Mouse (Mus musculus) midbrain, postnatal 0 days (tissue): ENCODE measurements around the gene Ccl8. TPM values are rescaled to one million over a fixed set of nuclear protein-coding genes. Genes with fewer than 3 reads are reported as not detected.

Experiments
- ATAC-seq: fragments of 200-750 bp; cut with Nextera tagmentation; 2 replicates; pipeline ENCODE4 v1.8.0; 2017; ENCODE audit warnings: moderate number of reproducible peaks, mild to moderate bottlenecking, moderate TSS enrichment, moderate library complexity; ENCODE audit not compliant: low FRiP score
- DNase-seq: peaks from one replicate; pipeline ENCODE4 v3.0.0-alpha.2; 2015; ENCODE audit warnings: low spot score
- H3K27ac ChIP-seq: fragments of 300-500 bp; sonication (generic); 2 replicates; pipeline ENCODE4 v1.5.1; 2014; ENCODE audit warnings: low read depth, mild to moderate bottlenecking, low read length, mixed read lengths
- H3K27me3 ChIP-seq: fragments of 300-500 bp; sonication (generic); 2 replicates; pipeline ENCODE4 v1.6.1; 2014; ENCODE audit warnings: low read length, control low read depth, mixed read lengths; ENCODE audit not compliant: insufficient read depth
- H3K36me3 ChIP-seq: fragments of 300-500 bp; sonication (generic); 2 replicates; pipeline ENCODE4 v1.6.1; 2014; ENCODE audit warnings: low read length, control low read depth, mixed read lengths; ENCODE audit not compliant: insufficient read depth
- H3K4me1 ChIP-seq: fragments of 300-500 bp; sonication (generic); 2 replicates; pipeline ENCODE4 v1.6.1; 2014; ENCODE audit warnings: mild to moderate bottlenecking, control low read depth, antibody characterized with exemption, low read length, mixed read lengths; ENCODE audit not compliant: insufficient read depth
- H3K4me2 ChIP-seq: fragments of 300-500 bp; sonication (generic); 2 replicates; pipeline ENCODE4 v1.6.1; 2014; ENCODE audit warnings: low read depth, mild to moderate bottlenecking, low read length, mixed read lengths; ENCODE audit not compliant: poor library complexity, severe bottlenecking
- H3K4me3 ChIP-seq: fragments of 300-500 bp; sonication (generic); 2 replicates; pipeline ENCODE4 v1.5.1; 2014; ENCODE audit warnings: low read depth, mild to moderate bottlenecking, low read length, moderate library complexity
- H3K9ac ChIP-seq: fragments of 300-500 bp; sonication (generic); replicated peaks from 2 replicates; pipeline ENCODE4 v1.6.1; 2014; ENCODE audit warnings: mild to moderate bottlenecking, low read length, moderate library complexity, mixed read lengths; ENCODE audit not compliant: poor library complexity, severe bottlenecking
- H3K9me3 ChIP-seq: fragments of 300-500 bp; sonication (generic); 2 replicates; pipeline ENCODE4 v1.6.1; 2016; ENCODE audit warnings: low read length, control low read depth
- CTCF ChIP-seq: IDR thresholded peaks from 2 replicates; pipeline ENCODE4 v1.5.1; 2016; ENCODE audit warnings: antibody characterized with exemption, mild to moderate bottlenecking
- WGBS: fragments of 180-500 bp; shearing (Covaris S2); extraction: QIAGEN DNeasy Blood & Tissue Kit; methylation state at CpG from one replicate; pipeline ENCODE4 v1.1.7; 2014; 5-methylcytosine and 5-hydroxymethylcytosine counted together
- polyA plus RNA-seq: library from polyadenylated mRNA; unstranded; fragments of >200 nt; fragmentation: Nextera tagmentation; extraction: Ambion mirVana; gene quantifications from 2 replicates; pipeline ENCODE4 v1.2.1, GENCODE M21; 2015
- total RNA-seq: library from RNA; depleted of rRNA; stranded (reverse); fragments of >200 nt; gene quantifications from 2 replicates; pipeline ENCODE4 v1.2.3, GENCODE M21; 2014

Ccl8 gene
- total and polyA plus RNA-seq, 2 experiments from 2014 or later, result not detected

DNA sequence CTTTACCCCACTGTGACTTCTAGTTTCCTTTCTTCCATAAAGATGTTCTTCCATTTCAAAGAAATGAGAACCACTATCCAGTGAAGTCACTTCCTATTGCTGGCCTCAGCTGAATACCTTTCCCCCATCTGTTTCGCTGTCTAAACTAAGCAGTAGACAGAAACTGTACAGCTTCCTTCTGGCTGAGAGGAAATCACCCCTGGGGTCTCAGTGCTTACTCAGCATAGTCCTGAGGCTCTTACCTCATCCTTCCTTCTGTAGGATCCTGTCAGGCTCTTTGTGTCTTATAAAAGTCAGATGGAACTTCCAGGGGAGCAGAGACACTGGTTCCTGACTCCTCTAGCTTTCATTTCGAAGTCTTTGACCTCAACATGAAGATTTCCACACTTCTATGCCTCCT, 13.5 kb upstream of the Ccl8 start, which contains the start of gene Ccl12:
Gene Ccl12, plus strand, starts transcription at position 317 of the 400 bp plus-strand sequence.
- no peak within 1 kb of the TSS for H3K4me3 ChIP-seq
- ATAC-seq (no peak), DNase-seq (no peak)
- H3K4me2 ChIP-seq, result no peak within 1 kb of the TSS
- no peak for TF ChIP-seq CTCF
- no peak within 1 kb of the TSS for H3K27ac ChIP-seq
- 61% methylated on average over 2 of the region's 2 CpGs for WGBS
- H3K36me3 ChIP-seq, result no peaks in the 10 kb centered on the region
- no peak within 1 kb of the TSS for H3K9ac ChIP-seq
- no peaks in the 10 kb centered on the region for H3K4me1 ChIP-seq
- no peaks in the 10 kb centered on the region for H3K9me3 ChIP-seq
- no peaks in the 10 kb centered on the region; the same call in 1 of the 2 replicates for H3K27me3 ChIP-seq

DNA sequence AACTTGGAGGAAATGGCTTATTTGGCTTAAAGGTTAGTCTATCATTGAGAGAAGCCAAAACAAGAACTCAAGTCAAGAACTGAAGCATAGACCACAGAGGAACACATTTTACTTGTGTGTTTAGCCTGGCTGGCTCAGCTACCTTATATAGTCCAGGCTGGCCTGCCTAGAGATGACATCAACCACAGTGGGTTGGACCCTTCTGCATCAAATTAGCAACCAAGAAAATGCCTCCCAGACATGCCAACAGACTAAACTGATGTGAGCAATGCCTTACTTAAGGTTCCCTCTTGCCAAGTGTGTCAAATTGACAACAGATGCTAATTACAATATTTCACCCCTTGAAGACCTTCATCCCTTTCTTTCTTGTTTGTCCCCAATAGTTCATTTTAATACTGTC, 5.4 kb upstream of the Ccl8 start:
- H3K4me2 ChIP-seq, result no peak overlapping the region
- DNase-seq (no peak), ATAC-seq (no peak)
- no peak overlapping the region for H3K4me3 ChIP-seq
- H3K36me3 ChIP-seq, result no peaks in the 10 kb centered on the region
- no peaks in the 10 kb centered on the region for H3K4me1 ChIP-seq
- no peaks in the 10 kb centered on the region for H3K9me3 ChIP-seq
- no peaks in the 10 kb centered on the region for H3K27me3 ChIP-seq
- no peak overlapping the region for H3K27ac ChIP-seq
- TF ChIP-seq CTCF, result no peak
- no peak overlapping the region for H3K9ac ChIP-seq

DNA sequence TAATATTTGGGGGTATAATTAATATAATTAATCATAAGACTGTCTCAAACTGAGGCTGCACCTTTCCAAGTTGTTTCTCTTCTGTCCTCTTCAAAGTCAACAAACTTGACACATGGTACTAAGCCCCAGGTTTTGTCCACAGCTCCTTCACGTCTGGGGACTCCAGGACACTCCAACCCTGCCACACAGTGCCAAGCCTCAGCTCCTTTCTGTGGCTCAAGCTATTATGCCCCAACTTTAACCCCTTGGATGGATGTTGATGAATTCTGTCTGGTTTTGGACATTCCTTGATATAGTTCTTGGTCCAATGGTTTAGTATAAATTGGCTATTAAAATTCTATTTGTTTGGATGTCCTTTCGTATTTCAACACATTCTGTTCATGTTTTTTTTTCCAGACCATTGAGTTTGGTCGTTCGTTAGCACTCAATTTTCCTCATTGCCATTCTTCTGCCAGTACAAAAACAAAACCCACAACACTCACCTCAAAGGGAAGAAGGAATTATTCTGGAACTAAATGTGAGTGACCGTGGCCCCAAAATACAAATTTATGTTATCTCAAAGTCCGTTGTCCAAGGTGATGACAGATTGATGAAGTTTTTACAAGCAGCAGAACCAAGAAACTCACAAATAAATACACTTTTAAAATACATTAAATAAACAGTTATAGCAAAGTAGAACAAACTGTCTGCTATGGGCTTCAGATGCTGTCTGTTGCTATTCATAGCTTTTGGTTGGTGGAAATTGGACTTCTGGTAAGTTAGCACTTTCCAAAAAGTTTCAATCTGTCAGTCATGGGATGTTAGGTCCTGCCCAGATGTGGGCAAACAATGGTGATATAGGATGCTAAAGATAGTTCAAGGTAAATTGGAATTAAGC, 4.4 kb upstream of the Ccl8 start:
- no peaks in the 10 kb centered on the region for H3K36me3 ChIP-seq
- no peaks in the 10 kb centered on the region for H3K4me1 ChIP-seq
- ATAC-seq, result no peak
- H3K9me3 ChIP-seq, result no peaks in the 10 kb centered on the region
- H3K4me2 ChIP-seq, result no peak overlapping the region
- no peak for TF ChIP-seq CTCF
- H3K27ac ChIP-seq, result no peak overlapping the region
- H3K27me3 ChIP-seq, result no peaks in the 10 kb centered on the region
- no peak for DNase-seq
- H3K9ac ChIP-seq, result no peak overlapping the region
- WGBS, result 78% methylated on average over 6 of the region's 6 CpGs
- H3K4me3 ChIP-seq, result no peak overlapping the region

- no peak for ATAC-seq
- no peak overlapping the region for H3K27ac ChIP-seq
- H3K4me3 ChIP-seq, result no peak overlapping the region
- 90% methylated on average over 3 of the region's 3 CpGs for WGBS
- H3K27me3 ChIP-seq, result no peaks in the 10 kb centered on the region
- H3K4me2 ChIP-seq, result no peak overlapping the region
- no peaks in the 10 kb centered on the region for H3K36me3 ChIP-seq
- H3K9me3 ChIP-seq, result no peaks in the 10 kb centered on the region
- no peak for DNase-seq
- no peak overlapping the region for H3K9ac ChIP-seq
- TF ChIP-seq CTCF, result no peak
- H3K4me1 ChIP-seq, result no peaks in the 10 kb centered on the region
Observed at GRCm38 (mm10) chr11:82116041-82116440, 1.1 kb downstream of the Ccl8 start.

DNA sequence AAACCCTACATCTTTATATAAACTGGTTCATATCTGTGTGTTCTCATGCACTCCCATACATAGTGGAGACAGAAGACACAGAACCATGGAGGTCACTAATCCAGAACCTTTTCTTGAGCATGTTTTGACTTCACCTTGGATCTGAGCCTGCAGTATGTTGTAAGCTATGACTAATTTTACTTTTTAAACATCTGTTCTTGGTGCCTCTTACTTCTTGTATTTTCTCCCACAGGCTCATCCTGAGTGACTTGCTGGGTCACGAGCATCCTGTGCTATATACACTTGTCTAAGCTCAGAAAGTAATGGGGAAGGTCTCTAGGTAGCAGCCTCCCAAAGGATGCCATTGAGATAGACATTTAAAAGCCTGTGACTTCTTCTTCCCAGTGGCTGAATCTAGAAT, 18.0 kb downstream of the Ccl8 start:
- no peak for ATAC-seq
- H3K4me1 ChIP-seq, result no peaks in the 10 kb centered on the region
- 77% methylated on average over 1 of the region's 1 CpGs for WGBS
- H3K36me3 ChIP-seq, result no peaks in the 10 kb centered on the region
- H3K9me3 ChIP-seq, result no peaks in the 10 kb centered on the region
- H3K27me3 ChIP-seq, result no peaks in the 10 kb centered on the region
- no peak overlapping the region for H3K9ac ChIP-seq
- no peak overlapping the region for H3K27ac ChIP-seq
- no peak for TF ChIP-seq CTCF
- H3K4me3 ChIP-seq, result no peak overlapping the region
- no peak overlapping the region for H3K4me2 ChIP-seq
- DNase-seq, result no peak

DNA sequence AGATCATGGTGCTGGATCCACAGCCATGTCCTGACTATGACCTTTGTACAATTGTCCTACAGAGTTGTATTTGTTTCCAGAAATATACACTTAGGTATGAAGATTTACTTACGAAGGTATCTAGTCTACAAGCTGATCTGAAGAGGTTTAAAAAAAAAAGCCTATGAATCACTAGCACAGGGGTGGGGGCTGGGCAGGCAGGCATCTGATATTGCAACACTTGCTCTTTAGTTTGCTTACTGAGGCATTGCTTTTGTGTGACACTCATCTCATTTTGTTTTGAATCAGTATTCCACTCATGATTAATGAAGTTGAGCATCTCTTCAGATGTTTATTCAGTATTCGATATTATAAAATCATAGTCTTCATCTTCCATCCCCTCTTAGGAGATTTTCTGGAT, 21.2 kb downstream of the Ccl8 start:
- Histone ChIP-seq H3K27me3 (no peaks in the 10 kb centered on the region), H3K4me3 (no peak overlapping the region), H3K9ac (no peak overlapping the region), H3K27ac (no peak overlapping the region), H3K36me3 (no peaks in the 10 kb centered on the region), H3K9me3 (no peaks in the 10 kb centered on the region), H3K4me1 (no peaks in the 10 kb centered on the region), H3K4me2 (no peak overlapping the region)
- DNase-seq (no peak), ATAC-seq (no peak)
- TF ChIP-seq CTCF, result no peak
- WGBS, result 91% methylated on average over 2 of the region's 2 CpGs
